Comparison of ENCODE assay signal across 8 mouse cellular contexts in genomic region chr9:107554319-107554825, GRCm38 (mm10). TPM values are rescaled to one million over a fixed set of nuclear protein-coding genes. Genes with fewer than 3 reads are reported as not detected.
DNase-seq lines count a peak whose midpoint lies in the region; ATAC-seq and TF ChIP-seq lines count a peak whose summit lies in the region.

No protein-coding gene starts in this region.

- peak overlapping the region; percentile 82 to 91 for H3K4me3 ChIP-seq in MEL (ENCODE audit: control insufficient read depth in 1 of 2, insufficient read depth in 1 of 2, low read depth in 2 of 2, low read length in 2 of 2)
- H3K4me3 ChIP-seq in cerebellum, adult 2 months (replicated peaks; ENCODE audit: insufficient read depth, low read depth, low read length) = peak overlapping the region; percentile 88
- H3K4me3 ChIP-seq in forebrain, postnatal 0 days (ENCODE audit: low read depth, low read length) = peak overlapping the region; percentile 69
- H3K4me3 ChIP-seq in lung, postnatal 0 days (ENCODE audit: low read depth, low read length) = peak overlapping the region; percentile 79

- H3K4me1 ChIP-seq in MEL (ENCODE audit: control insufficient read depth in 1 of 2, insufficient read depth in 2 of 2, low read length in 2 of 2) = peaks cover 10 to 33% of the 10 kb centered on the region in 2 experiments
- H3K4me1 ChIP-seq in cerebellum, adult 2 months (ENCODE audit: control insufficient read depth, insufficient read depth, low read length) = peaks cover 3% of the 10 kb centered on the region; the same call in 1 of the 2 replicates
- peaks cover 28% of the 10 kb centered on the region for H3K4me1 ChIP-seq in forebrain, postnatal 0 days (ENCODE audit: insufficient read depth)
- peaks cover 36% of the 10 kb centered on the region for H3K4me1 ChIP-seq in lung, postnatal 0 days (ENCODE audit: insufficient read depth, low read depth, low read length)

- peak overlapping the region; percentile 94 for H3K9ac ChIP-seq in MEL (ENCODE audit: control insufficient read depth, low read depth, low read length, poor library complexity, severe bottlenecking)
- peak overlapping the region; percentile 70 for H3K9ac ChIP-seq in forebrain, postnatal 0 days
- H3K9ac ChIP-seq in lung, postnatal 0 days (replicated peaks; ENCODE audit: low read depth) = peak overlapping the region; percentile 72

- no peaks in the 10 kb centered on the region for H3K9me3 ChIP-seq in MEL (replicated peaks; ENCODE audit: insufficient read depth, low read length)
- H3K9me3 ChIP-seq in forebrain, postnatal 0 days (ENCODE audit: low read length) = no peaks in the 10 kb centered on the region
- no peaks in the 10 kb centered on the region for H3K9me3 ChIP-seq in lung, postnatal 0 days (ENCODE audit: low read length)

- peaks cover 35% of the 10 kb centered on the region for H3K79me2 ChIP-seq in MEL (ENCODE audit: control insufficient read depth, insufficient read depth, low read length, poor library complexity)

- H3K27me3 ChIP-seq in MEL (ENCODE audit: control insufficient read depth in 1 of 2, insufficient read depth in 2 of 2, low read length in 2 of 2) = no peaks in the 10 kb centered on the region
- no peaks in the 10 kb centered on the region for H3K27me3 ChIP-seq in cerebellum, adult 2 months (ENCODE audit: control insufficient read depth, insufficient read depth, low read length)
- H3K27me3 ChIP-seq in forebrain, postnatal 0 days (ENCODE audit: insufficient read depth, low read length) = peaks cover 19% of the 10 kb centered on the region
- no peaks in the 10 kb centered on the region for H3K27me3 ChIP-seq in lung, postnatal 0 days (replicated peaks; ENCODE audit: insufficient read depth, low read length)

- no peak for TF ChIP-seq RAD21 in MEL (IDR thresholded peaks at IDR 0.05; ENCODE audit: low read depth, low read length)

- DNase-seq in MEL (ENCODE audit: low read depth, low spot score) = peak; percentile 99
- peak; percentile 94 to 96 for DNase-seq in cerebellum, adult 2 months
- DNase-seq in forebrain, postnatal 0 days = peak; percentile 99
- peak; percentile 97 for DNase-seq in layer of hippocampus, adult 9-11 months
- peak; percentile 99 for DNase-seq in lung, postnatal 0 days (ENCODE audit: low spot score)
- peak; percentile 81 for DNase-seq in ovary, postnatal 14 days (ENCODE audit: low spot score)
- peak; percentile 97 for DNase-seq in thymus, postnatal 14 days

- peak overlapping the region; percentile 90 for H3K27ac ChIP-seq in MEL (ENCODE audit: control insufficient read depth, low read depth, low read length)
- peak overlapping the region; percentile 73 for H3K27ac ChIP-seq in cerebellum, adult 2 months (ENCODE audit: insufficient read depth, low read length)
- H3K27ac ChIP-seq in forebrain, postnatal 0 days (ENCODE audit: low read depth, low read length) = peak overlapping the region; percentile 75
- H3K27ac ChIP-seq in lung, postnatal 0 days (ENCODE audit: low read length) = peak overlapping the region; percentile 99

- ATAC-seq in forebrain, postnatal 0 days = peak; percentile 95
- ATAC-seq in hematopoietic stem cell, adult 5-6 weeks (replicated peaks in 1 of 2; ENCODE audit: insufficient read depth in 1 of 2, low FRiP score in 2 of 2, low TSS enrichment in 1 of 2, low read depth in 1 of 2, poor library complexity in 2 of 2, severe bottlenecking in 2 of 2) = peak; percentile 78 to 85
- ATAC-seq in lung, postnatal 0 days = peak; percentile 90

- under 1% methylated on average over 53 of the region's 53 CpGs for WGBS in cerebellum, adult 2 months
- under 1% methylated on average over 48 of the region's 53 CpGs for WGBS in forebrain, postnatal 0 days
- WGBS in lung, postnatal 0 days = 3% methylated on average over 50 of the region's 53 CpGs

- H3K4me2 ChIP-seq in forebrain, postnatal 0 days (ENCODE audit: low read depth) = peak overlapping the region; percentile 87
- H3K4me2 ChIP-seq in lung, postnatal 0 days (replicated peaks; ENCODE audit: low read depth, low read length) = peak overlapping the region; percentile 78

- peak; percentile 93 for TF ChIP-seq POLR2A in MEL (IDR thresholded peaks at IDR 0.05; ENCODE audit: control insufficient read depth in 1 of 2, insufficient read depth in 1 of 2, low read depth in 1 of 2, low read length in 2 of 2, poor library complexity in 1 of 2)
- peak; percentile 91 for TF ChIP-seq POLR2A in cerebellum, adult 2 months (IDR thresholded peaks at IDR 0.05; ENCODE audit: borderline replicate concordance, insufficient read depth, low read length)

- H3K36me3 ChIP-seq in MEL (ENCODE audit: control insufficient read depth in 1 of 2, insufficient read depth in 2 of 2, low read length in 2 of 2) = peaks cover 3 to 29% of the 10 kb centered on the region in 2 experiments; a peak in 3 of 4 replicates
- H3K36me3 ChIP-seq in forebrain, postnatal 0 days (ENCODE audit: insufficient read depth) = peaks cover 24% of the 10 kb centered on the region
- H3K36me3 ChIP-seq in lung, postnatal 0 days (ENCODE audit: insufficient read depth, low read length) = peaks cover 24% of the 10 kb centered on the region; the same call in 1 of the 2 replicates

- TF ChIP-seq CTCF in MEL (IDR thresholded peaks at IDR 0.05 in 2 of 3, conservative IDR thresholded peaks at IDR 0.05 in 1 of 3; ENCODE audit: control insufficient read depth in 1 of 3, insufficient read depth in 1 of 3, low read depth in 2 of 3, low read length in 3 of 3, poor library complexity in 1 of 3, severe bottlenecking in 1 of 3) = no peak
- no peak for TF ChIP-seq CTCF in cerebellum, adult 2 months (IDR thresholded peaks at IDR 0.05; ENCODE audit: borderline replicate concordance, insufficient read depth, low read depth, low read length)
- peak; percentile 13; the same call in 1 of the 2 replicates for TF ChIP-seq CTCF in forebrain, postnatal 0 days (IDR thresholded peaks at IDR 0.05; ENCODE audit: low read depth)
- peak; percentile 44; the same call in 1 of the 2 replicates for TF ChIP-seq CTCF in lung, postnatal 0 days (IDR thresholded peaks at IDR 0.05)

- TF ChIP-seq EP300 in MEL (IDR thresholded peaks at IDR 0.05; ENCODE audit: low read depth in 1 of 2, low read length in 2 of 2) = peak in 1 of 2 experiments; percentile 67; a peak in 1 of 4 replicates
- TF ChIP-seq EP300 in lung, postnatal 0 days (IDR thresholded peaks at IDR 0.05) = no peak; the same call in 1 of the 2 replicates

TF ChIP-seq in MEL, 35 proteins besides CTCF, POLR2A, EP300 and RAD21 (continues in another document):
- no peak for TF ChIP-seq JUND (IDR thresholded peaks at IDR 0.05; ENCODE audit: low read depth, low read length)
- peak; percentile 94 for TF ChIP-seq NELFE (IDR thresholded peaks at IDR 0.05; ENCODE audit: low read depth, low read length)
- TF ChIP-seq TCF12 (IDR thresholded peaks at IDR 0.05; ENCODE audit: low read depth, low read length) = peak; percentile 68; the same call in 1 of the 2 replicates

RNA-seq across cellular contexts. Expression of gene Rassf1, which starts 3.0 kb away (rescaled TPM):
- total RNA-seq in MEL (2012; rRNA removed) = 40.6 and 48.0 TPM in 2 replicates
- polyA plus RNA-seq in MEL (2012; ENCODE audit: insufficient read depth in 1 of 2, insufficient read length in 2 of 2, low read depth in 1 of 2, low replicate concordance in 2 of 2, missing spikeins in 1 of 2) = 10 to 100 TPM in 1 of 2 experiments, not detected in 1; 56.9 TPM
- 30.3 and 32.3 TPM in 2 replicates for polyA plus RNA-seq in cerebellum, adult 2 months (2012; rRNA removed)
- total RNA-seq in forebrain, postnatal 0 days (2014; rRNA removed) = 21.7 and 25.2 TPM in 2 replicates
- 26.6 and 33.3 TPM in 2 replicates for polyA plus RNA-seq in forebrain, postnatal 0 days (2015; fragmentation: Nextera tagmentation; extraction: Ambion mirVana)
- total RNA-seq in hematopoietic stem cell, adult 5-6 weeks (2017) = 36.3 and 47.8 TPM in 2 replicates
- 86.1 and 97.7 TPM in 2 replicates for polyA plus RNA-seq in lung, postnatal 0 days (2015; fragmentation: Nextera tagmentation; extraction: Ambion mirVana)

RNA-seq across cellular contexts. Expression of gene Zmynd10, which starts 7.3 kb away (rescaled TPM):
- total RNA-seq in MEL (2012; rRNA removed) = 0.26 and 0.31 TPM in 2 replicates
- polyA plus RNA-seq in MEL (2012; ENCODE audit: insufficient read depth in 1 of 2, insufficient read length in 2 of 2, low read depth in 1 of 2, low replicate concordance in 2 of 2, missing spikeins in 1 of 2) = under 1 TPM in 1 of 2 experiments, not detected in 1; 0.85 TPM
- polyA plus RNA-seq in cerebellum, adult 2 months (2012; rRNA removed) = 1.6 and 2.3 TPM in 2 replicates
- total RNA-seq in forebrain, postnatal 0 days (2014; rRNA removed) = 6.4 and 11.6 TPM in 2 replicates
- 5.9 and 7.0 TPM in 2 replicates for polyA plus RNA-seq in forebrain, postnatal 0 days (2015; fragmentation: Nextera tagmentation; extraction: Ambion mirVana)
- total RNA-seq in hematopoietic stem cell, adult 5-6 weeks (2017) = not detected in 2 replicates
- 9.1 and 10.7 TPM in 2 replicates for polyA plus RNA-seq in lung, postnatal 0 days (2015; fragmentation: Nextera tagmentation; extraction: Ambion mirVana)

RNA-seq across cellular contexts. Expression of gene Tusc2, which starts 8.7 kb away (rescaled TPM):
- 29.9 and 36.2 TPM in 2 replicates for total RNA-seq in MEL (2012; rRNA removed)
- polyA plus RNA-seq in MEL (2012; ENCODE audit: insufficient read depth in 1 of 2, insufficient read length in 2 of 2, low read depth in 1 of 2, low replicate concordance in 2 of 2, missing spikeins in 1 of 2) = 10 to 100 TPM in 1 of 2 experiments, not detected in 1; 48.9 TPM
- polyA plus RNA-seq in cerebellum, adult 2 months (2012; rRNA removed) = 123 and 127 TPM in 2 replicates
- 109 and 118 TPM in 2 replicates for total RNA-seq in forebrain, postnatal 0 days (2014; rRNA removed)
- 128 and 129 TPM in 2 replicates for polyA plus RNA-seq in forebrain, postnatal 0 days (2015; fragmentation: Nextera tagmentation; extraction: Ambion mirVana)
- 16.2 and 23.7 TPM in 2 replicates for total RNA-seq in hematopoietic stem cell, adult 5-6 weeks (2017)
- 38.1 and 41.5 TPM in 2 replicates for polyA plus RNA-seq in lung, postnatal 0 days (2015; fragmentation: Nextera tagmentation; extraction: Ambion mirVana)

RNA-seq across cellular contexts. Expression of gene Nprl2, which starts 12.3 kb away (rescaled TPM):
- 23.2 and 25.4 TPM in 2 replicates for total RNA-seq in MEL (2012; rRNA removed)
- polyA plus RNA-seq in MEL (2012; ENCODE audit: insufficient read depth in 1 of 2, insufficient read length in 2 of 2, low read depth in 1 of 2, low replicate concordance in 2 of 2, missing spikeins in 1 of 2) = 10 to 100 TPM in 1 of 2 experiments, not detected in 1; 30.2 TPM
- 64.1 and 70.7 TPM in 2 replicates for polyA plus RNA-seq in cerebellum, adult 2 months (2012; rRNA removed)
- 59.9 and 73.3 TPM in 2 replicates for total RNA-seq in forebrain, postnatal 0 days (2014; rRNA removed)
- 65.9 and 70.4 TPM in 2 replicates for polyA plus RNA-seq in forebrain, postnatal 0 days (2015; fragmentation: Nextera tagmentation; extraction: Ambion mirVana)
- total RNA-seq in hematopoietic stem cell, adult 5-6 weeks (2017) = 5.9 and 27.5 TPM in 2 replicates
- 24.7 and 28.0 TPM in 2 replicates for polyA plus RNA-seq in lung, postnatal 0 days (2015; fragmentation: Nextera tagmentation; extraction: Ambion mirVana)

RNA-seq across cellular contexts. Expression of gene Cyb561d2, which starts 12.4 kb away (rescaled TPM):
- total RNA-seq in MEL (2012; rRNA removed) = 38.1 and 38.3 TPM in 2 replicates
- 10 to 100 TPM in 1 of 2 experiments, not detected in 1; 37.8 TPM for polyA plus RNA-seq in MEL (2012; ENCODE audit: insufficient read depth in 1 of 2, insufficient read length in 2 of 2, low read depth in 1 of 2, low replicate concordance in 2 of 2, missing spikeins in 1 of 2)
- polyA plus RNA-seq in cerebellum, adult 2 months (2012; rRNA removed) = 21.2 and 21.5 TPM in 2 replicates
- total RNA-seq in forebrain, postnatal 0 days (2014; rRNA removed) = 36.0 and 42.7 TPM in 2 replicates
- polyA plus RNA-seq in forebrain, postnatal 0 days (2015; fragmentation: Nextera tagmentation; extraction: Ambion mirVana) = 47.0 and 48.3 TPM in 2 replicates
- total RNA-seq in hematopoietic stem cell, adult 5-6 weeks (2017) = 15.3 and 19.7 TPM in 2 replicates
- 29.7 and 34.7 TPM in 2 replicates for polyA plus RNA-seq in lung, postnatal 0 days (2015; fragmentation: Nextera tagmentation; extraction: Ambion mirVana)

Comparison
In these comparisons a context has a peak if more than half of its experiments do, and no peak if none do; other contexts are left out.
1. Peak in every context shown above with its lines: DNase-seq, ATAC-seq, H3K4me3 ChIP-seq and H3K27ac ChIP-seq.
2. CTCF ChIP-seq: peak in forebrain, postnatal 0 days (single experiment) and lung, postnatal 0 days (single experiment); none in MEL (0 of 3) and cerebellum, adult 2 months (single experiment).